Comparison of ENCODE assay signal across 9 mouse cellular contexts in genomic region chr7:4460576-4461434, GRCm38 (mm10). TPM values are rescaled to one million over a fixed set of nuclear protein-coding genes. Genes with fewer than 3 reads are reported as not detected.
DNase-seq lines count a peak whose midpoint lies in the region; ATAC-seq lines count a peak whose summit lies in the region.
"Had no signal": no experiment of that assay in that cellular context is flagged by ENCODE, and none has a peak within 500 bp of the region (broad histone marks: within the 10 kb centered on the region; RNA-seq: fewer than 3 reads in every experiment).

TSS of gene Eps8l1 (plus strand) at chr7:4460674.

- DNase-seq in heart, postnatal 25 days (ENCODE audit: low spot score) = no peak
- DNase-seq in embryonic facial prominence, embryonic 11.5 days (ENCODE audit: low spot score) = no peak
- no peak for DNase-seq in midbrain, embryonic 10.5 days (ENCODE audit: low spot score)
- DNase-seq in right cerebral cortex, postnatal 25 days = no peak
- DNase-seq in gastrocnemius, postnatal 14 days = no peak
- DNase-seq in spleen, postnatal 4 days (ENCODE audit: low spot score in 2 of 2) = no peak

- peak within 1 kb of the TSS; percentile 23 to 31 for H3K4me3 ChIP-seq in heart, embryonic 14.5 days (ENCODE audit: control insufficient read depth in 1 of 2, insufficient read depth in 1 of 2, low read depth in 1 of 2, low read length in 2 of 2)
- peak within 1 kb of the TSS; percentile 12; the same call in 1 of the 2 replicates for H3K4me3 ChIP-seq in embryonic facial prominence, embryonic 11.5 days (ENCODE audit: low read depth, low read length)
- peak within 1 kb of the TSS; percentile 17; the same call in 1 of the 2 replicates for H3K4me3 ChIP-seq in intestine, embryonic 15.5 days (replicated peaks)
- peak within 1 kb of the TSS; percentile 36 for H3K4me3 ChIP-seq in midbrain, embryonic 10.5 days
- H3K4me3 ChIP-seq: megakaryocyte, embryonic 14.5 days had no signal

- intact Hi-C loops in heart, postnatal 25 days (cut with DNase I) = no loop called here
- intact Hi-C loops in gastrocnemius, postnatal 14 days (cut with DNase I; ENCODE audit: low total_unique reads) = no loop called here

- peak within 1 kb of the TSS; percentile 27 to 41; a peak in 3 of 4 replicates for H3K27ac ChIP-seq in heart, embryonic 14.5 days (replicated peaks in 1 of 2; ENCODE audit: control insufficient read depth in 1 of 2, insufficient read depth in 1 of 2, low read depth in 2 of 2, low read length in 2 of 2)
- no peak within 1 kb of the TSS for H3K27ac ChIP-seq in embryonic facial prominence, embryonic 11.5 days (replicated peaks; ENCODE audit: low read depth, low read length)
- peak within 1 kb of the TSS; percentile 66 for H3K27ac ChIP-seq in intestine, embryonic 15.5 days
- peak within 1 kb of the TSS; percentile 42; the same call in 1 of the 2 replicates for H3K27ac ChIP-seq in midbrain, embryonic 10.5 days (replicated peaks)

- WGBS in heart, embryonic 14.5 days = 56% methylated on average over 13 of the region's 16 CpGs
- WGBS in embryonic facial prominence, embryonic 11.5 days = 71% methylated on average over 13 of the region's 16 CpGs
- 65% methylated on average over 13 of the region's 16 CpGs for WGBS in intestine, embryonic 15.5 days
- WGBS in midbrain, embryonic 10.5 days = 74% methylated on average over 14 of the region's 16 CpGs

- no peaks in the 10 kb centered on the region for H3K4me1 ChIP-seq in heart, embryonic 14.5 days (ENCODE audit: control insufficient read depth in 2 of 2, insufficient read depth in 2 of 2, low read length in 2 of 2)
- H3K4me1 ChIP-seq in embryonic facial prominence, embryonic 11.5 days (ENCODE audit: control insufficient read depth, insufficient read depth, low read length) = no peaks in the 10 kb centered on the region
- peaks cover 8% of the 10 kb centered on the region; the same call in 1 of the 2 replicates for H3K4me1 ChIP-seq in intestine, embryonic 15.5 days (replicated peaks)
- H3K4me1 ChIP-seq in midbrain, embryonic 10.5 days = peaks cover 7% of the 10 kb centered on the region; the same call in 1 of the 2 replicates

- peak within 1 kb of the TSS; percentile 45 for H3K4me2 ChIP-seq in heart, embryonic 14.5 days (ENCODE audit: low read length)
- H3K4me2 ChIP-seq in embryonic facial prominence, embryonic 11.5 days (ENCODE audit: low read depth, low read length) = peak within 1 kb of the TSS; percentile 13
- H3K4me2 ChIP-seq in intestine, embryonic 15.5 days (replicated peaks) = peak within 1 kb of the TSS; percentile 50

- no peaks in the 10 kb centered on the region for H3K9me3 ChIP-seq in heart, embryonic 14.5 days (ENCODE audit: control insufficient read depth, low read length)
- no peaks in the 10 kb centered on the region for H3K9me3 ChIP-seq in embryonic facial prominence, embryonic 11.5 days (replicated peaks; ENCODE audit: control insufficient read depth, low read length)
- no peaks in the 10 kb centered on the region for H3K9me3 ChIP-seq in intestine, embryonic 15.5 days
- H3K9me3 ChIP-seq in midbrain, embryonic 10.5 days (replicated peaks) = no peaks in the 10 kb centered on the region; the same call in 1 of the 2 replicates
- H3K9me3 ChIP-seq: megakaryocyte, embryonic 14.5 days had no signal

- no peaks in the 10 kb centered on the region for H3K36me3 ChIP-seq in heart, embryonic 14.5 days (ENCODE audit: control insufficient read depth, insufficient read depth, low read length)
- H3K36me3 ChIP-seq in embryonic facial prominence, embryonic 11.5 days (replicated peaks; ENCODE audit: control insufficient read depth, insufficient read depth, low read depth, low read length) = no peaks in the 10 kb centered on the region
- no peaks in the 10 kb centered on the region for H3K36me3 ChIP-seq in intestine, embryonic 15.5 days
- H3K36me3 ChIP-seq in midbrain, embryonic 10.5 days = no peaks in the 10 kb centered on the region

- peak within 1 kb of the TSS; percentile 62 for H3K9ac ChIP-seq in heart, embryonic 14.5 days (ENCODE audit: low read length)
- H3K9ac ChIP-seq in embryonic facial prominence, embryonic 11.5 days (replicated peaks; ENCODE audit: low read length) = no peak within 1 kb of the TSS; the same call in 1 of the 2 replicates
- no peak within 1 kb of the TSS; the same call in 1 of the 2 replicates for H3K9ac ChIP-seq in intestine, embryonic 15.5 days

- no peak for ATAC-seq in heart, embryonic 14.5 days (ENCODE audit: insufficient number of reproducible peaks, insufficient read depth, low FRiP score, low read depth)
- peak; percentile 29; the same call in 1 of the 2 replicates for ATAC-seq in embryonic facial prominence, embryonic 11.5 days (replicated peaks; ENCODE audit: insufficient number of reproducible peaks, low FRiP score, low TSS enrichment, low read depth)
- ATAC-seq in intestine, embryonic 15.5 days = peak; percentile 26

- H3K27me3 ChIP-seq in heart, embryonic 14.5 days (ENCODE audit: control insufficient read depth, insufficient read depth, low read length) = no peaks in the 10 kb centered on the region
- H3K27me3 ChIP-seq in embryonic facial prominence, embryonic 11.5 days (ENCODE audit: control insufficient read depth, insufficient read depth, low read length) = no peaks in the 10 kb centered on the region
- H3K27me3 ChIP-seq in intestine, embryonic 15.5 days (replicated peaks) = no peaks in the 10 kb centered on the region
- no peaks in the 10 kb centered on the region for H3K27me3 ChIP-seq in midbrain, embryonic 10.5 days (ENCODE audit: low read depth, poor library complexity, severe bottlenecking)

RNA-seq across cellular contexts. Expression of gene Eps8l1, which starts in this region (rescaled TPM):
- 2.1 and 4.7 TPM in 2 replicates for polyA plus RNA-seq in heart, embryonic 14.5 days (2014; fragmentation: Nextera tagmentation; extraction: Ambion mirVana)
- 1 to 10 TPM; 2.3 to 3.6 TPM for total RNA-seq in heart, postnatal 25 days (2021)
- polyA plus RNA-seq in embryonic facial prominence, embryonic 11.5 days (2014; fragmentation: Nextera tagmentation; extraction: Ambion mirVana) = 3.0 and 5.8 TPM in 2 replicates
- polyA plus RNA-seq in intestine, embryonic 15.5 days (2015; fragmentation: Nextera tagmentation; extraction: Ambion mirVana) = 3.4 and 3.9 TPM in 2 replicates
- 2.9 and 3.4 TPM in 2 replicates for polyA plus RNA-seq in midbrain, embryonic 10.5 days (2016; fragmentation: Nextera tagmentation; extraction: Ambion mirVana)
- total RNA-seq in gastrocnemius, postnatal 14 days (2021) = 1 to 10 TPM; 1.6 to 2.2 TPM
